ENCODE assay signal across 8 mouse cellular contexts in the genomic region with DNA sequence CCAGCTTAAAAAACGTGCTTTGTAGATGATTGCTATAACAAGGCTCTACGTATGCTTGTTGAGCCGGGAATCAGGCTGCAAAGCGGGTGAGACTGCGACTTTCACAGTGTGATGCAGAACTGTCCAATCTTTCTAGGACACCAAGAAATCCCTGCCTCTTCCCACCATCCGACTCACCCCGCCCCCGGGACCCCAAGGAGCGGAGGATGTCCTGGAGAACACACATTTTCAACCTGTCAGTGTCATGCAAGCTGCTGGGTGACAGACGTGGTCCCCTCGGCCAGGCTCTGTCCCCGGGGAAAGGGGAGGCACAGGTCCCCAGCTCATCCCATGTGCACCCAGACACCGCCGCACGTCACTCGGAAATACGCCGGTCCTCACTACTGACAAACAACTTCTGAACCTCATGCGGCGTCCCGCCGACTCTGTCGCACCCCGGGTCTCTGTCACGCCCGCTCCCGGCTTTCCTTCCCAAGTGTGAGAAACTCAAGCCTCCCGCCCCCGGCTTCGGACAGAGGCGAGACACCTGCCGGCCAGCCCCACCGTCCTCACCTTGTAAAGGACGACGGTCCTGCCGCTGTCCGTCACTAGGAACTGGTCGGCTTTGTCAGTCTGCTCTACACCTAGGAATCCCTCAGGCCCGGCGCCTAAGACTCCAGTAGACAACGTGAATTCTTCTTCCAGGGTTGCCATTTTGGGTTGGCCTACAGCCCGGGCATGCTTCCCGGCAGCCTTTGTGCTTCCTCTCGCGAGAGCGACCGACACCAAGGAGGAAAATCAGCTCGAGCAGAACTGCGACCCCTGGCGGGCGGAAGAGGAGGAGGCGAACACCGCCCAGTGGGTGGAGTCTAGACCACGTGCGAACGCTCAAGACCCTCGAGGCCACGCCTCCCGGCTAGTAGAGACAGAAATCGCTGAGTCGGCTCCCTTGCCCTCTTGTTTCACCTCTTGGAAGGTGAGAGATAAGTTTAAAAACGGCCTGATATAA. TPM values are rescaled to one million over a fixed set of nuclear protein-coding genes. Genes with fewer than 3 reads are reported as not detected.
DNase-seq lines count a peak whose midpoint lies in the region; ATAC-seq and TF ChIP-seq lines count a peak whose summit lies in the region.

A gene (minus strand): TSS at position 817 of the 988 bp plus-strand sequence.

- under 1% methylated on average over 62 of the region's 62 CpGs for WGBS in forebrain, embryonic 15.5 days
- WGBS in lung, adult 2 months, result under 1% methylated on average over 62 of the region's 62 CpGs

- H3K9ac ChIP-seq in ES-E14 (ENCODE audit: insufficient read depth, low read depth, low read length, poor library complexity, severe bottlenecking), result peak within 1 kb of the TSS; percentile 96
- H3K9ac ChIP-seq in forebrain, embryonic 15.5 days (replicated peaks), result peak within 1 kb of the TSS; percentile 77

- H3K36me3 ChIP-seq in ES-E14 (ENCODE audit: control insufficient read depth, insufficient read depth, low read length, poor library complexity, severe bottlenecking), result peaks cover 9% of the 10 kb centered on the region
- peaks cover 20% of the 10 kb centered on the region for H3K36me3 ChIP-seq in forebrain, embryonic 15.5 days

- intact Hi-C loops in heart, postnatal 25 days (cut with DNase I), result no loop called here

- peak; percentile 49; the same call in 1 of the 2 replicates for TF ChIP-seq POLR2A in lung, adult 2 months (IDR thresholded peaks at IDR 0.05; ENCODE audit: borderline replicate concordance, extremely low read depth, low read depth, low read length)

- H3K27me3 ChIP-seq in forebrain, embryonic 15.5 days, result no peaks in the 10 kb centered on the region

- peak within 1 kb of the TSS; percentile 77 for H3K4me2 ChIP-seq in forebrain, embryonic 15.5 days (replicated peaks)

- peak within 1 kb of the TSS; percentile 91 to 97 for H3K4me3 ChIP-seq in ES-E14 (ENCODE audit: insufficient read depth in 1 of 2, low read depth in 1 of 2, low read length in 2 of 2, poor library complexity in 1 of 2, severe bottlenecking in 1 of 2)
- H3K4me3 ChIP-seq in forebrain, embryonic 15.5 days, result peak within 1 kb of the TSS; percentile 83
- H3K4me3 ChIP-seq in lung, adult 2 months (replicated peaks; ENCODE audit: extremely low read depth, low read depth, low read length), result peak within 1 kb of the TSS; percentile 95

- DNase-seq in ES-E14 (ENCODE audit: low read depth, low spot score), result peak; percentile 98
- peak; percentile 98 for DNase-seq in cerebellum, adult 11-12 months
- DNase-seq in heart, postnatal 25 days (ENCODE audit: low spot score), result peak; percentile 97
- peak; percentile 98 to 99 for DNase-seq in layer of hippocampus, adult 18-20 months (ENCODE audit: low spot score in 2 of 2)
- peak; percentile 97 for DNase-seq in lung, adult 2 months
- peak; percentile 95 to 96 for DNase-seq in thymus, adult 18-20 months

- no peaks in the 10 kb centered on the region; a peak in 1 of 4 replicates for H3K4me1 ChIP-seq in ES-E14 (ENCODE audit: control insufficient read depth in 2 of 2, insufficient read depth in 2 of 2, low read length in 2 of 2, poor library complexity in 1 of 2)
- H3K4me1 ChIP-seq in forebrain, embryonic 15.5 days, result peaks cover 7% of the 10 kb centered on the region
- H3K4me1 ChIP-seq in lung, adult 2 months (ENCODE audit: control insufficient read depth, insufficient read depth, low read length), result 0 out of 2 replicates have a peak, but pooled peaks cover 2% of the 10 kb centered on the region

- H3K27ac ChIP-seq in ES-E14 (ENCODE audit: insufficient read depth, low read depth, low read length, poor library complexity, severe bottlenecking), result peak within 1 kb of the TSS; percentile 83
- H3K27ac ChIP-seq in forebrain, embryonic 15.5 days (replicated peaks), result peak within 1 kb of the TSS; percentile 69

- in situ Hi-C loops in ES-E14 (cut with MboI; ENCODE audit: low sequenced_read_pairs in 2 of 2, unreplicated experiment in 2 of 2), result no loop called here

- TF ChIP-seq CTCF in lung, adult 2 months (IDR thresholded peaks at IDR 0.05; ENCODE audit: insufficient read depth, low read length), result peak; percentile 86

- ATAC-seq in forebrain, embryonic 15.5 days (replicated peaks), result peak; percentile 96
- peak; percentile 99 for ATAC-seq in neutrophil, adult 5-6 weeks (ENCODE audit: extremely low read depth, insufficient number of reproducible peaks, low FRiP score, poor library complexity, severe bottlenecking)

- no peaks in the 10 kb centered on the region for H3K9me3 ChIP-seq in ES-E14 (ENCODE audit: control insufficient read depth, insufficient read depth, low read depth, low read length)
- H3K9me3 ChIP-seq in forebrain, embryonic 15.5 days, result no peaks in the 10 kb centered on the region

TF ChIP-seq in ES-E14, 5 proteins besides CTCF, POLR2A, EP300 and RAD21:
- peak; percentile 97 for TF ChIP-seq CHD2 (IDR thresholded peaks at IDR 0.05; ENCODE audit: low read depth, low read length)
- TF ChIP-seq ZC3H11A (IDR thresholded peaks at IDR 0.05; ENCODE audit: borderline replicate concordance, low read depth, low read length), result no peak
- TF ChIP-seq MAFK (IDR thresholded peaks at IDR 0.05; ENCODE audit: insufficient read depth, low read depth, low read length), result peak; percentile 100
- peak; percentile 71 for TF ChIP-seq HCFC1 (IDR thresholded peaks at IDR 0.05; ENCODE audit: borderline replicate concordance, insufficient read depth, low read length)
- peak; percentile 45; the same call in 1 of the 2 replicates for TF ChIP-seq ZNF384 (IDR thresholded peaks at IDR 0.05; ENCODE audit: low read depth, low read length)
TF ChIP-seq in ES-E14: peak in this region for 4.

RNA-seq across cellular contexts. Expression of the gene that starts here (rescaled TPM):
- 77.0 and 90.4 TPM in 2 replicates for total RNA-seq in ES-E14 (2012; rRNA removed)
- polyA plus RNA-seq in forebrain, embryonic 15.5 days (2015; fragmentation: Nextera tagmentation; extraction: Ambion mirVana), result 53.9 and 55.4 TPM in 2 replicates
- 10 to 100 TPM; 17.4 to 17.7 TPM for total RNA-seq in heart, postnatal 25 days (2021)
- 10 to 100 TPM; 22.9 to 25.4 TPM for total RNA-seq in layer of hippocampus, adult 18-20 months (2021)
- polyA plus RNA-seq in lung, adult 2 months (2012; rRNA removed), result 4.9 and 7.1 TPM in 2 replicates
- total RNA-seq in neutrophil, adult 5-6 weeks (2017), result 21.3 and 25.3 TPM in 2 replicates

Comparison
In these comparisons a context has a peak if more than half of its experiments do, and no peak if none do; other contexts are left out.
1. Peak in every context shown above with its lines: DNase-seq, ATAC-seq, H3K4me3 ChIP-seq and H3K27ac ChIP-seq.